Mouse (Mus musculus) v-Abl transformed pro-B cells (cell line): Measurements from ENCODE around the gene Oxt.

Source experiments
- in situ Hi-C, 2 experiments: fragments of 400-800 bp; cut with MboI; formaldehyde crosslinking; loops; one replicate each; pipeline ENCODE4 v1.15.1; 2025; ENCODE audit not compliant: unreplicated experiment in 2 of 2

The Oxt gene

DNA sequence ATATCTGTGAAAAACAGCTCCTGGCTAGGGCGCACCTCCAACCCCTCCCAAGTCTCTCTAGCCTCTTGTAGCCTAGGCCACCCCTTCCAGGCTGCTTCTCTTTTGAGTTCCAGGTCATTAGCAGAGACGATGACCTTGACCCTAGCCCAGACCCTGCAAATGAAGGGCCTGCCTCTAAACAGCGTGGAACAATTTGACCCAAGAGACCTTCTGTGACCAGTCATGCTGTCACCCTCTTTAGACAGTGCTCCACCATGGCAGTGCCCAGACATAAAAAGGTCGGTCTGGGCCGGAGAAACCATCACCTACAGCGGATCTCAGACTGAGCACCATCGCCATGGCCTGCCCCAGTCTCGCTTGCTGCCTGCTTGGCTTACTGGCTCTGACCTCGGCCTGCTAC, at the start of gene Oxt:
TSS of gene Oxt (plus strand) at position 301 of the 400 bp plus-strand sequence.
- in situ Hi-C loops: loop anchor here (5.0 to 10.0 kb wide), 3 partner anchors 186 to 379 kb away; no protein-coding TSS in a partner anchor

DNA sequence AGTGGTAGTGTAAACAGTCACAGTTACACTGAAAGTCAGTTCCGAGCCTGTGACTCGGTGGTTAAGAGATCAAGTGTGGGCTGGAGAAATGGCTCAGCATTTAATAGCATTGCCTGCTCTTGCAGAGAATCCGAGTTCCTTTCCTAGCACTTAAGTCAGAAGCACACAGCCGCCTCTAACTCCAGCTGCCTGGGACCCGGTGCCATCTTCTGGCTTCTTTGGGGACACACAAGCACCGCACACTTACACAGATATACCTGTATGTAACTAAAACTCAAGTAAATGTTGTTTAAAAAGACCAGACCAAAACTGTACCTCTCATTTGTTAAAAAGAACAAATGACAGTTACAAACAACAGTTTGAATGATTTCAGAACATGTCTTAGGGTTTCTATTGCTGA, 47.5 kb upstream of the Oxt start:
- in situ Hi-C loops: no loop called here

DNA sequence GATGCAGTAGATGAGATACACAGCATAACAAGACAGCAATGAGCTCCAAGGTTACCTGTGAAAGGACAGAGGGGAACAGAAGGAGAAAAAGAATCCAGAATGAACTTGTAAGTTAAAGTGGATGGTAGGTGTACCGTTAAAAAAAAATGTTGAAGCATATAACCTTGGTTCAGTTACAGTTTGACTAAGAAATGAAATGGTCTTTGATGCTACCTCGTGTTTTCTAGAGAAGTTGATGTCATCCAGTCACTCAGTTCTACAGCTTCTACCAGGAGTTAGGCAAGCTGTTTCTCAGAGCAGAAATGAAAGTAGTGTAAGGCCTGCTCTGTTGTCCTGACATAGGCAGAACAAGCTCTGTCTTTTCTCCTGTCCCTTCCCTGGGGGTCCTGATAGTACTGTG, 46.7 kb upstream of the Oxt start:
- in situ Hi-C loops: no loop called here

DNA sequence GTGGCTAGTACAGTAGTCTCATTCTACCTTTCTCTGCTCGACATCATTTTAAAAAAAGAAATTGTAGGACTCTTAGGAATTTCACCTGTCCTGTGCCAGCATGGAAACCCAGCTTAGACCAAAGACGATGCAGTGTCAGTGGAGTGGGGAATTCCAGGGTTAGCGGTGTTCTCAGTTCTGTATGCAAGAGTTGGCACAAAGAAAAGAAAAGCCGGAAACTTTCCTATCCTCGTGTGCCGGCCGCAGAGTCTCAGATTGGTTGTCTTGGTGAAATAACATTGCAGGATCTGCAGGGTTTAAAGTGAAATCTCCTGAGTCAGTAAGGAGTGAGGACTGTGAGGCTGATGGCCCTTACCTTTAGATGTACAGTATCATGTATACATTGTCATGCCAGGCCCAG, 46.0 kb upstream of the Oxt start:
- in situ Hi-C loops: no loop called here

DNA sequence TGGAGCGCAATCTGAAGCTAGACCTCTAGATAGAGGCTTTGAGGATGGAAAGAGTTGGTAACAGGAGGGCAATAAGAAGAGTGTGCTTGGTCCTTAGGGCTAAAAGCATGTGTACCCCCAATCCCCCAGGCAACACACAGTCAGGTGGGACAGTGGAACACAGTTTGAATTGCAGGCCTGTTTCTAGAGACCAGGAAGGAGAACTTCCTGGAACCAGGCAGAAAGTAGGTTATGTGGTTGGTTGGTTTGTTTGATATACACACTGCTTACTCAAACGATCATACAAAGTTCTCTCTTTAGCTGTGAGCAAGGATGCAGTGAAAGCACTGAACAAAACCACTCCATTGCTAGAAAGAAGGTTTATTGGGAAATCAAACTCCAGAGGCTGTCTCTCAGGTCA, 43.8 kb upstream of the Oxt start:
- in situ Hi-C loops: no loop called here

DNA sequence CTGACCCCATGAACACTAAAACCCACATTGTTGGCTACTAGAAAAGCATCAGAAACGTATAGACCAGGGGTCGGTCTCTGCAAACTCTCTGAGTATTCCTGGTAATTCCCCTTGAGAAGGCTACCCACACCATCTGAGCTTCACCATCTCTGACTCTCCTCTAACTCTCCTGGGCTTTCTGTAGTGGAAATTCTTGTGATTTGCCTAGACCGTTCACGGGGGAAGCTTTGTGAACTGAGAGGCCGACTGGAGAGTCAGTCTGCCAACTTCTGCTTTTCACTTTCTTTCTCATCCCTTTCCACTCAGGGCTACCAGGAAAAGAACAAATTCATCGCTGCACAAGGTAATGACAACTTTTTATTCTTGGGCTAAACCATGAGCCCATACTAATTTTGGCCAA, 41.0 kb upstream of the Oxt start:
- in situ Hi-C loops: no loop called here

DNA sequence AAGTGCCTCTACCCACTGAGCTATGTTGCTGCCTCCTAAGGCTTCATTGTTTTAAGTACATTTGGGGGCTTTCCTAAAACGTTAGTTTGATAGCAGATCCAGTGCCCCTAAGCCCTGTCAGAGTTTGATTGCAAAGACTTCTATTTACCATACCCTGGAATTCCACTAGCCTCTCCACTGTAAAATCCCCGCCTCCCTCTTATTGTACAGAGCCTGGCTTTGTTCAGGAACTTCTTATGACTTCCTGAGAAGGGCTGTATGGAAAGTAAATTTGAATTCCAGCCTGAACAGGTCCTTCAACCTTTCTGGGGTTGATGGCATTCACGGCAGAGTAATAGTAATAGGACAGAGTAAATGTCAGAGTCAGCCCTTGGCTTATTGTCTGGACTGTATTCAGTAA, 39.1 kb upstream of the Oxt start:
- in situ Hi-C loops: no loop called here

DNA sequence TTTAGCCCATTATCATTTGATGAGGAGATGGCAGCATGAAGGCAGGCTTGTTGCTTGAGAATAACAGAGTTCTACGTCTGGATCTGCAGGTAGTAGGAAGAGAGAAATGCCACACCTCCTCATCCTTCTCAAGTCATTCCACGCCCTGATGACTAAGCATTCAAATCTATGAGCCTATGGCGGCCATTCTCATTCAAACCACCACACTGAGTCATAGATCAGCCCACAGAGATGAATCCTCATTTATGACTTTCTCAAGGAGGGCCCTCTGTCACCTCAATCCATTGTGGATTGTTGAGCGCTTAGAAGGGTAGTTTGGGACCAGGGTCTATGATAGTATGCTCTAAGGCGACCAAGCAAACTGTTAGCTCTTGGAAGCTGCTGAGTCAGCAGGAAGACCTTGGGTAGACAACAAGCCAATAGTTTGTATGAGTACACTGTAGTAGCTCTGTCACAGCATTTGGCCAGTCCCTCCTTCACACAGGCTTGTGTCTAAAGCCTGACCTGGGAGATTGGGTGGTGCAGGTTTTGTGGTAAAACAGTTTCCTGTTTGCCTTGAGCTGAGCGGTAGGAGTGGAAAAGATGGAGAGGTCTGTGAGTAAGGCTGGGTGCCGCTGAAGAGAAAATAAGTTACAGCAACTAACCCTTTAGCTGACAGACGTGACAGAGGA, 37.0 kb upstream of the Oxt start:
- in situ Hi-C loops: no loop called here

DNA sequence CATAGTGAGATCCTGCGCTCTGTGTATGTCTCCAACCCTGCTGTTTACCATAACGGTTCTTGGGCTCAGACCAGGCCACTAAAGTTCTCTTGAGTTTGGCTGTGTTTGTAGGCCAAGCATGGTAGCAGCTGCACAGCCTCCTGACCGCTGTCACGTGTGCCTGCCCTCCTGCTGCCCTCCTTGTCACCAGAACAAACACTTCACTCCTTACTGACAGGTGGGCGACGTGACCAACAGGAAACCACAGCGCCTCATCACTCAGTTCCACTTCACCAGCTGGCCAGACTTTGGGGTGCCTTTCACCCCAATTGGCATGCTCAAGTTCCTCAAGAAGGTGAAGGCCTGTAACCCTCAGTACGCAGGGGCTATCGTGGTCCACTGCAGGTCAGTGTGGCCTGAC, 35.7 kb upstream of the Oxt start:
- in situ Hi-C loops: no loop called here

DNA sequence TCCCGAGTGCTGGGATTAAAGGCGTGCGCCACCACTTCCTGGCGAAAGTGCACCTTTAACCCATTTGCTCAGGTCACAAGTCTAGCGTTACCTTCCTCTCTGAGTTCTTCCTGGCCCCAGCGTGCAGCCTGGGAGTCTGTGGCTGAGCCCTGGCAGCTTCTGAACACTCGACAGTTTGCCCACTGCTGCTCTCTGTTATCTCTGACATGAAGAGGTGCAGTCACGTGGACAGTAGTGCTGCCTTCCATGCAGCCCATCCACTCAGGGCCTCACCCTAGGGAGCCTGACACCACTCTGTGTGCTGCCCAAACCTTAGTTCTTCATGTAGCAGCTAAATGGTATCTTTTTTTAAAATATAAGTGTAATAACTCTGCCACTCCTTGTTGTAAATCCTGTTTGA, 29.0 kb upstream of the Oxt start:
- in situ Hi-C loops: no loop called here

DNA sequence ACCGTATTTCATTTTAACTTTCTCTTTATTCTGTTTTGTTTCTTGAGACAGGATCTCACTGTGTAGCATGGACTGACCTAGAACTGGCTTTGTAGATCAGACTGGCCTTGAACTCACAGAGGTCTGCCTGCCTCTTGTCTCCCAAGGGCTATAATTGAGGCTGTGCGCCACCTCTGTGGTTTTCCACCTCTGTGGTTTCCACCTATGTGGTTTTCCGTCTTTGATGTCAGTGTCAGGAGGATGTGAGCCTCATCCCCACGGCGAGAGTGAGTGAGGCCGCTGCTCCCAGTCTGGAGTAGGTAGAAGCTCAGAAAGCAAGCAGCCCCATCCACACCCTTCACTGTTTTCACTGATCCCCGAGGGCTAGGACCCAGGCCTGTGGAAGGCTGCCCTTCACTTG, 21.1 kb upstream of the Oxt start:
- in situ Hi-C loops: loop anchor here in 1 of 2 experiments (5.0 kb wide), 1 partner anchor 108 kb away; no protein-coding TSS in a partner anchor

DNA sequence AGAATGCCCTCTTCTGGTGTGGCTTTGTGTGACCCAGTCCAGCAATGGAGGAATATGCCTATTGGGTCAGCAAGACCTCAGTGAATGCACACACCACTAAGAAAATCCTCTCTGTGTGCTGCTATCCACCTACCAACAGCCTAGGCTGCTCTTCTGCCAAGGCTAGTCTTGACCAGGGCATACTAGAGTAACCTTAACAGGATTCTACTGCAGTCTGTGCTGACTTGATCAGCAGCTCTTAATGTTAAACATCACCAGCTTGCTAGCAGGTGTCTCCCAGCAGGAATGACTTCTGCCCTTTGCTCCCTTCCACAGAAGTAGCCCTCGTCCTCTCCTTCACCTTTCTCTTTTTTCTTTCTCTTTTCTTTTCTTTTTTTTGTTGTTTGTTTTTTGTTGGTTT, 19.7 kb upstream of the Oxt start:
- in situ Hi-C loops: loop anchor here in 1 of 2 experiments (5.0 kb wide), 1 partner anchor 109 kb away; no protein-coding TSS in a partner anchor

DNA sequence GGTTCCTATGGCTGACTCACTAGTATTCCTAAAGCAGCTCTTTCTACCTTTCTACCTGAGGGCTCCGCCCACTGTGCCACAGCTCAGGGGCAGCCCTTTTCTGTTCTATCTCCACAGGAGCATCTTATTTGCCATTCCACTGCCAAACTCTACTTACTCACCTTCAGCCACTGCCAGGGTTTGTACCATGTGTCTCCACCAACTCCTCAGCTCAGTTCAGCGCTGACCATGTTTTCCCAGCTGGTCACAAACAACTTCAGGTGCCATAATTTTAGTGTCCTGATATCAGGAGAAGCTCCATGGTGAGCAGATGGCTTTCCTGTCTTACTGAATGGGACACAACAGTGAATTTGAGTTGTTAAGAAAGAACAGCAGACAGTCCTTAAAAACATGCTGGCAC, 18.5 kb upstream of the Oxt start:
- in situ Hi-C loops: loop anchor here in 1 of 2 experiments (5.0 kb wide), 1 partner anchor 110 kb away; no protein-coding TSS in a partner anchor

DNA sequence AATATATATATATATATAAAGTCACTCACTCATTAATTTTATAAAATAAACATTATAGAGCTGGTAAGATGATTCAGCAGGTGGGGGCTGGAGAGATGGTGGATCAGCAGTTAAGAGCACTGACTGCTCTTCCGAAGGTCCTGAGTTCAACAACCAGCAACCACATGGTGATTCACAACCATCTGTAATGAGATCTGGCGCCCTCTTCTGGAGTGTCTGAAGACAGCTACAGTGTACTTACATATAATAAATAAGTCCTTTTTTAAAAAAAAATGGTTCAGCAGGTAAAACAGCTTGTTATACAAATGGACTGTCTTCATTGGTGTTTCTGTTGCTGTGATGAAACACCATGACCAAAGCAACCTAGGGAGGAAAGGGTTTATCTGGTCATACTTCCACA, 18.0 kb upstream of the Oxt start:
- in situ Hi-C loops: loop anchor here in 1 of 2 experiments (5.0 kb wide), 1 partner anchor 111 kb away; no protein-coding TSS in a partner anchor

DNA sequence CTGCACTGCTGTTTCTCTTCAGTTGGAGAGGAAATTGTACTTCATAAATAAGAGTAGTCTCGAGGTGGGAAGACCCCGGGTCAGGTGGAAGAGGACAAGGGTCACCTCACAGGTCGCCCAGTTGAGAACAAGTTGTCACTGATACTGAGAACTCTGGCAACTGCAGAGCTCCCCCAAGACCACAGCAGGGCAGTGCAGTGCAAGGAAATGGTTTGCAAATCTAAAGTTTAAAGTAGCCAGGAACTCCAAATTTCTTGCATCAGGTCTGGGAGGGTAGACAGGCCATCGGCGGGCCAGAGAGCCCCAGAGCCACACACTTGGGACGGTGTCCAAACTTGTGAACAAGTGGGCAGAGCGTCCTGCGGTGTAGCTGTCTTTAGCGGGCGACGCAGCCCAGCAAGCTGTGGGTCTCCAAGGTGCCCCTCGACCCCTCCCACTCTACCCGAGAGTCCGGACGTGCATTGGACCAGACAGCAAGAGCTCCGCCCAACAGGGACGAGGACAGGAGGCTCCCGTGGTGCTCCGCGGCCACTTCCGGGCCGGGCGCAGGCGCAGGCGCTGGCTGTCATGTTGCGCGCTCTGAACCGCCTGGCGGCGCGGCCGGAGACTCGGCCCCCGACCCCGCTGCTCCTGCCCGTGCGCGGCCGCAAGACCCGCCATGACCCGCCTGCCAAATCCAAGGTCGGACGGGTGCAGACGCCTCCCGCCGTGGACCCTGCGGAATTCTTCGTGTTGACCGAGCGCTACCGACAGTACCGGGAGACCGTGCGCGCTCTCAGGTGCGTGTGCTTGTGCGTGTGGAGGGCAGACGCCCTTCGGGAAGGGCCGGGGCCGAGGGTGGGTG, 12.5 kb upstream of the Oxt start, which contains the start of gene Mrps26:
TSS of gene Mrps26 (plus strand) at position 531 of the 844 bp plus-strand sequence.
- in situ Hi-C loops: loop anchor here in 1 of 2 experiments (5.0 kb wide), 1 partner anchor 116 kb away; no protein-coding TSS in a partner anchor

DNA sequence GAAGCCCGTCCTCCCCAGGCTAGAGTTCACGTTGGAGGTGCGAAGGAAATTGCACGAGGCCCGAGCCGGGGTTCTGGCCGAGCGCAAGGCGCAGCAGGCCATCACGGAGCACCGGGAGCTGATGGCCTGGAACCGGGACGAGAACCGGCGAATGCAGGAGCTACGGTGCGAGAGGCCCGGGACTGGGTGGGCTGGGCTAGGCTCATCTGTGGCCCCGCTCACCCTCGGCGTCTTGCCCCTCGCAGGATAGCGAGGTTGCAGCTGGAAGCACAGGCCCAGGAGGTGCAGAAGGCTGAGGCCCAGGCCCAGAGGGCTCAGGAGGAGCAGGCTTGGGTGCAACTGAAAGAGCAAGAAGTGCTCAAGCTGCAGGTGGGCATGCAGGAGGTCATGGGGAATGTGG, 11.9 kb upstream of the Oxt start:
- in situ Hi-C loops: loop anchor here in 1 of 2 experiments (5.0 kb wide), 1 partner anchor 117 kb away; no protein-coding TSS in a partner anchor

DNA sequence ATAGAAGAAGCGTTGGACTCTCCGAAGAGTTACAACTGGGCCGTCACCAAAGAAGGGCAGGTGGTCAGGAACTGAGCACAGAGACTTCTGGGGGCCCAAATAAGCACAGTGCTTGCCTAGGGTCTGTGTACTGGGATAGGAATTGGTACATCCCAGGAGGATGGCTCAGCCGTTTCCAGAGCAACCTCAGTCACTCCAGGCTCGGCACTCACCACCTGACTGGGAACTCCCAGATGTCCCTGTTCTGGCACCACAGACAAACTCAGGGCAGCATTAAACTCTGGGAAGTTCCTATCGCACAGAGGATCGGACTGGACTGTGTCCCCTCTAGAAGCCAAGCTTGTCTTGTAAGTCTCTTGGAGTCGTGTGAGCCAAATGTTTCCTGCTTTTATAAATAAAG, 11.0 kb upstream of the Oxt start:
- in situ Hi-C loops: loop anchor here (5.0 kb wide), 2 partner anchors 118 to 278 kb away; no protein-coding TSS in a partner anchor

DNA sequence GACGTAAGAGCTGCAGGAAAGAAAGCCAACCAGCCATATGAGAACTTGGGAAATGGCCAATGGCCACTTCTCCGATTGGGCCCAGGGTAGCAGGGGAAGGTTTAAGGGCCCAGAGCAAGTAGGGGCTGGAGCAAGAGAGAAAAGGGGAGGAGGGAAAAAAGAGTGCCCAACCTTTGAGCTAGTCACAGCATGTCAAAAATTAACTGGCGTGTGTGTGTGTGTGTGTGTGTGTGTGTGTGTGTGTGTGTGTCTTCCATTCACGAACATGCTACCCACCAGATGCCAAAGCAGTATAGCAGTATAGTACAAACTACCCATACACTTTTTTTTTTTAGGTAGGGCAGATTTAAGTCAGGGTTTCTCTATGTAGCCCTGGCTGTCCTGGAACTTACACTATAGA, 7.1 kb upstream of the Oxt start:
- in situ Hi-C loops: loop anchor here in 1 of 2 experiments (5.0 kb wide), 1 partner anchor 282 kb away; no protein-coding TSS in a partner anchor

DNA sequence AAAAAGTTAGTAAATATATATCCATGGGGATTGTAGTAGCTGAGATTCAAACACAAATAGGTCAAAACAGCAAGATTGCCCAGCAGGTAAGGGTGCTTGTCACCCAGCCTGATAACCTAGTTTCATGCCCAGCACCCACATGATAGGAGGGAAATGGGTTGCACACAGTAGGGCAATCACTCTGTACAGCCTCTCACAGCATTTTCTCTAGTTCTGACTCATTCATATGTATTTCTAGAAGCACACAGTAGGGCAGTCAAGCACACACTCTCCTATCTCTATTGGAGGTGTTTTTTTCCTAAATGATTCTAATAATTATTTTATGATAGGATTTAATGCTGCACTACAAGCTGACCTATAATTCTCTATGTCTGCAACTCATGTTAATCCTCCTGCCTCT, 6.0 kb upstream of the Oxt start:
- in situ Hi-C loops: loop anchor here (5.0 to 10.0 kb wide), 3 partner anchors 278 to 385 kb away; no protein-coding TSS in a partner anchor

DNA sequence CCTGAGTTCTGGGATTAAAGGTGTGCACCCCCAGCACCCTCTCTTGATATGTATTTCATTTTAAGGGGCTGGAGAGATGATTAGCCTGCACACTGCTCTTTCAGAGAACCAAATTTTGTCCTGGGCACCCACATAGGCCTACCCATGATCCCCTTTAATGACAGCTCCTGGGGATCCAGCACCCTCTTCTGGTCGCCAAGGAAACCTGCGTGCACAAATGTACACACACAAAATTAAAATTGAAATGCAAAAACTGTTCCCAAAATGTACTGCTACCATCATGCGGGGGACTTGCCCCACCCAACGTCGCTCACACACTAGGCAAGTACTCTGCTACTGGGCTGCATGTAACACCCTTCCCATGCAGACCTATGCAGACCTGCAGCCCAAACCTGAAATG, 1.0 kb upstream of the Oxt start:
- in situ Hi-C loops: loop anchor here (5.0 to 10.0 kb wide), 4 partner anchors 187 to 380 kb away; no protein-coding TSS in a partner anchor

DNA sequence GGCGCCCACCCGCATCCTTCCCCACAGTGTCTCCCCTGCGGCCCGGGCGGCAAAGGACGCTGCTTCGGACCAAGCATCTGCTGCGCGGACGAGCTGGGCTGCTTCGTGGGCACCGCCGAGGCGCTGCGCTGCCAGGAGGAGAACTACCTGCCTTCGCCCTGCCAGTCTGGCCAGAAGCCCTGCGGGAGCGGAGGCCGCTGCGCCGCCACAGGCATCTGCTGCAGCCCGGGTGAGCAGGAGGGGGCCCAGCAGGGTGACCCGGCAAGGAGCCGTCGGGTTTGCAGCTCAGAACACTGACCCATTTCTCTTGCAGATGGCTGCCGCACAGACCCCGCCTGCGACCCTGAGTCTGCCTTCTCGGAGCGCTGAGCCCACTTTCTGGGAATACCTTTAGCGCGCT, 591 bp downstream of the Oxt start:
- in situ Hi-C loops: loop anchor here (5.0 to 10.0 kb wide), 3 partner anchors 186 to 378 kb away; no protein-coding TSS in a partner anchor
